Mouse (Mus musculus) embryonic facial prominence, embryonic 10.5 days (tissue): ENCODE data around the gene Rnf180. TPM values are rescaled to one million over a fixed set of nuclear protein-coding genes. Genes with fewer than 3 reads are reported as not detected.

Experiments
- DNase-seq: peaks from one replicate; pipeline ENCODE4 v3.0.0-alpha.2; 2017; ENCODE audit warnings: low spot score
- H3K27ac ChIP-seq: fragments of 300-500 bp; sonication (generic); replicated peaks from 2 replicates; pipeline ENCODE4 v1.5.1; 2016; ENCODE audit warnings: mild to moderate bottlenecking
- H3K27me3 ChIP-seq: fragments of 300-500 bp; sonication (generic); replicated peaks from 2 replicates; pipeline ENCODE4 v1.6.1; 2016; ENCODE audit warnings: low read depth, mild to moderate bottlenecking; ENCODE audit not compliant: poor library complexity, severe bottlenecking
- H3K36me3 ChIP-seq: fragments of 300-500 bp; sonication (generic); replicated peaks from 2 replicates; pipeline ENCODE4 v1.6.1; 2016; ENCODE audit warnings: mild to moderate bottlenecking, moderate library complexity
- H3K4me1 ChIP-seq: fragments of 300-500 bp; sonication (generic); 2 replicates; pipeline ENCODE4 v1.6.1; 2016
- H3K4me3 ChIP-seq: fragments of 300-500 bp; sonication (generic); 2 replicates; pipeline ENCODE4 v1.5.1; 2016; ENCODE audit warnings: mild to moderate bottlenecking, moderate library complexity
- H3K9me3 ChIP-seq: fragments of 300-500 bp; sonication (generic); 2 replicates; pipeline ENCODE4 v1.6.1; 2016; ENCODE audit warnings: mild to moderate bottlenecking
- WGBS: fragments of 180-500 bp; shearing (Covaris S2); methylation state at CpG from one replicate; pipeline ENCODE4 v1.1.7; 2016; 5-methylcytosine and 5-hydroxymethylcytosine counted together
- polyA plus RNA-seq: library from polyadenylated mRNA; unstranded; fragments of >200 nt; fragmentation: Nextera tagmentation; extraction: Ambion mirVana; gene quantifications from 2 replicates; pipeline ENCODE4 v1.2.1, GENCODE M21; 2016

Rnf180 gene
- polyA plus RNA-seq, 1 experiment from 2014 or later = 7.0 TPM

- H3K27ac ChIP-seq = no peak overlapping the region
- no peak for DNase-seq
- 82% methylated on average over 4 of the region's 4 CpGs for WGBS
- no peaks in the 10 kb centered on the region for H3K27me3 ChIP-seq
- no peaks in the 10 kb centered on the region for H3K4me1 ChIP-seq
- no peaks in the 10 kb centered on the region for H3K36me3 ChIP-seq
- no peak overlapping the region for H3K4me3 ChIP-seq
- no peaks in the 10 kb centered on the region for H3K9me3 ChIP-seq
These were observed 193.9 kb downstream of the Rnf180 start for GRCm38 (mm10) chr13:105100705-105101104.

GRCm38 (mm10) chr13:105096316-105096715 lies 198.3 kb downstream of the Rnf180 start:
- DNase-seq = no peak
- 86% methylated on average over 2 of the region's 2 CpGs for WGBS
- H3K36me3 ChIP-seq = no peaks in the 10 kb centered on the region
- H3K27ac ChIP-seq = no peak overlapping the region
- no peaks in the 10 kb centered on the region for H3K27me3 ChIP-seq
- H3K4me3 ChIP-seq = no peak overlapping the region
- H3K4me1 ChIP-seq = no peaks in the 10 kb centered on the region
- H3K9me3 ChIP-seq = no peaks in the 10 kb centered on the region

- no peaks in the 10 kb centered on the region for H3K36me3 ChIP-seq
- no peaks in the 10 kb centered on the region for H3K27me3 ChIP-seq
- no peak for DNase-seq
- H3K9me3 ChIP-seq = no peaks in the 10 kb centered on the region
- no peak overlapping the region for H3K4me3 ChIP-seq
- no peak overlapping the region for H3K27ac ChIP-seq
- WGBS = 92% methylated on average over 3 of the region's 3 CpGs
- H3K4me1 ChIP-seq = no peaks in the 10 kb centered on the region
These were observed 205.3 kb downstream of the Rnf180 start for GRCm38 (mm10) chr13:105089276-105089675.

- Histone ChIP-seq H3K36me3 (no peaks in the 10 kb centered on the region), H3K4me3 (no peak within 1 kb of the TSS), H3K27ac (no peak within 1 kb of the TSS; the same call in 1 of the 2 replicates), H3K9me3 (no peaks in the 10 kb centered on the region), H3K27me3 (no peaks in the 10 kb centered on the region), H3K4me1 (no peaks in the 10 kb centered on the region)
- 91% methylated on average over 10 of the region's 10 CpGs for WGBS
- no peak for DNase-seq
These were observed 212.8 kb downstream of the Rnf180 start, which contains the start of gene 4933425L06Rik for GRCm38 (mm10) chr13:105081862-105082261. Gene 4933425L06Rik, plus strand, starts transcription at chr13:105082122.

Other genes with a start within 250 kb of the Rnf180 start
- gene Rgs7bp, start 239.9 kb downstream of the Rnf180 start, polyA plus RNA-seq = 0.73 and 0.91 TPM in 2 replicates
- not detected in 2 replicates for gene 4933425L06Rik, start 212.7 kb downstream of the Rnf180 start, polyA plus RNA-seq
- gene Htr1a, start 148.8 kb upstream of the Rnf180 start, polyA plus RNA-seq = 0.09 and 0.29 TPM in 2 replicates